Mouse (Mus musculus): Measurements from ENCODE around the gene Erf.

- no peak for TF ChIP-seq CTCF (IDR thresholded peaks at IDR 0.05; ENCODE audit: extremely low read depth, insufficient read length, insufficient replicate concordance, low read depth, low read length)
- TF ChIP-seq POLR2A (IDR thresholded peaks at IDR 0.05; ENCODE audit: low read depth, low read length), result no peak
Measured at GRCm38 (mm10) chr7:25277405-25277804, 26.8 kb upstream of the Erf start.

Data from small intestine, adult 2 months (tissue).